Mouse (Mus musculus): ENCODE results near the gene Wdr34. TPM values are rescaled to one million over a fixed set of nuclear protein-coding genes. Genes with fewer than 3 reads are reported as not detected.
"Not testable (repeated sequence)": the region's sequence is repeated elsewhere in the genome, so short reads cannot be mapped to it uniquely, and the experiment has no call there.

Wdr34 gene
- polyA plus RNA-seq, 1 experiment from 2014 or later: 37.4 TPM

DNA sequence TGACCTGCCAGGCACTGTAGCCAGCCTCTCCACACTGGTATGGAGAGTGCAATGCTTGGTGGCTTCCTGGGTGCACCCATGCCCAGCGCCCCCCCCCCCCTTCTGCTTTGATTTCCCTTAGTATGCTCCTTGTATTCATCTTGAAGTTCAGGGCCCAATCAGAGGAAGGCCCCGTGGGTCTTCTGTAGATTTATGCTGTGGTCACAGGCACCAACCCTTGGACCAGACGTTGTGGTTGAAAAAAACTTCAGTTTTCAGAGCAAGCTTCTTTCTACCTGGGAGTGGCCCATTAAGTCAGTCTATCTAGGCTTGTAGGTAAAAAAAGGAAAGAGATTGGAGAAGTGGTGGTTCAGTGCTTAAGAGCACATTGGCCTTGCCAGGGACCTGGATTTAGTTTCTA lies 15.1 kb upstream of the Wdr34 start:
- no peak for ATAC-seq (ENCODE audit: low FRiP score, low read depth)
- peak overlapping the region; percentile 53; the same call in 1 of the 2 replicates for H3K4me3 ChIP-seq
- H3K27ac ChIP-seq: no peak overlapping the region
- no peak overlapping the region for H3K9ac ChIP-seq
- H3K27me3 ChIP-seq (replicated peaks): no peaks in the 10 kb centered on the region
- peak overlapping the region; percentile 91 for H3K4me2 ChIP-seq (replicated peaks)
- 7% methylated on average over 2 of the region's 3 CpGs for WGBS
- peaks cover 41% of the 10 kb centered on the region for H3K4me1 ChIP-seq
- H3K36me3 ChIP-seq: peaks cover 6% of the 10 kb centered on the region
- H3K9me3 ChIP-seq: no peaks in the 10 kb centered on the region

- Histone ChIP-seq H3K27me3 (replicated peaks) (no peaks in the 10 kb centered on the region), H3K4me3 (peak overlapping the region; percentile 53), H3K9ac (peak overlapping the region; percentile 65), H3K9me3 (no peaks in the 10 kb centered on the region), H3K27ac (no peak overlapping the region), H3K4me1 (peaks cover 36% of the 10 kb centered on the region), H3K36me3 (peaks cover 2% of the 10 kb centered on the region), H3K4me2 (replicated peaks) (peak overlapping the region; percentile 91)
- no peak for ATAC-seq (ENCODE audit: low FRiP score, low read depth)
- WGBS: 3% methylated on average over 8 of the region's 8 CpGs
Measured at GRCm38 (mm10) chr2:30063235-30063634, 14.6 kb upstream of the Wdr34 start.

DNA sequence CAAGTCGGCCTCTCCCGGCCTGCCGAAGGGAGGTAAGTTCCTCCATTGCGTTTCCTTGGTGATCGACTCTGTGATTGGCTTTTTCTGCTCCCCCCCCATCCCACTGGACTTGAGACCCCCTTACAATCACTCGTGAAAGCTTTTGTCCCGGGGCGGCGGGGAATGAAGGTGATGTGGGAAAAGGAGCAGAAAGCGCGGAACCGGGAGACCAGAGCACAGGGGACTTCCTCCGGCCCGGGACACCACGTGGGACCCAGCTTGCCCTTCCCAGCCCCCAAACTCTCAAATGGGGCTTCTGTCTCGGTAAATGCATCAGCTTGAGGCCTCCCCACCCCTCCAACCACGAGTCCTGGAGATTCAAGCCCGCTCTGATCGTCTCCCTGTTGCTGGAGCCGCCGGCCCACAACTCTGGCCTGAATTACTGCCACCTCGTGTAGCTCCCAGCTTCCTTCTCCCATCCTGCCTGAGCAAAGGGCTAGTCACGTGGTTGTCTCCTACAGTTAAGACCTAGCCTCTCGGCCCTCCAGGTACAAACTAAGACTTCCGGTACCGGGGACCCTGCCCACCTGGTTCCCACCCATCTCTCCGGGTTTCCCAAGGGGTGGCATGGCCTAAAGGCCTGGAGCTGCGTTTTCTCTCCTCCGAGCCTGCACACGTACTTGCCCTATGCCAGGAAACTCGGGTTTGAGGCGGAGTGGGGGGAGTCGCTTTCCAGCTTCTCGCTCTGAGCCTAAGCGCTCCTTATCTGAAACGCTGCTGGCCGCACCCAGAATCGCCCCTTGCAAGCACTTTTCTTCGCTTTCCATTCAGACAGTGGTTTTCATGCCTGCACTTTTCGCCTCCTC lies 13.8 kb upstream of the Wdr34 start:
- Histone ChIP-seq H3K27ac (peak overlapping the region; percentile 46; the same call in 1 of the 2 replicates), H3K9ac (peak overlapping the region; percentile 65), H3K27me3 (replicated peaks) (no peaks in the 10 kb centered on the region), H3K36me3 (no peaks in the 10 kb centered on the region), H3K9me3 (no peaks in the 10 kb centered on the region), H3K4me1 (peaks cover 31% of the 10 kb centered on the region), H3K4me3 (peak overlapping the region; percentile 53), H3K4me2 (replicated peaks) (peak overlapping the region; percentile 91)
- under 1% methylated on average over 40 of the region's 40 CpGs for WGBS
- ATAC-seq (ENCODE audit: low FRiP score, low read depth): no peak

GRCm38 (mm10) chr2:30061215-30062166 lies 12.8 kb upstream of the Wdr34 start:
- peak overlapping the region; percentile 91 for H3K4me2 ChIP-seq (replicated peaks)
- no peaks in the 10 kb centered on the region for H3K9me3 ChIP-seq
- H3K27me3 ChIP-seq (replicated peaks): no peaks in the 10 kb centered on the region
- peak overlapping the region; percentile 53 for H3K4me3 ChIP-seq
- peaks cover 34% of the 10 kb centered on the region for H3K4me1 ChIP-seq
- 8% methylated on average over 37 of the region's 37 CpGs for WGBS
- H3K9ac ChIP-seq: peak overlapping the region; percentile 65
- H3K27ac ChIP-seq: no peak overlapping the region
- peak; percentile 13; the same call in 1 of the 2 replicates for ATAC-seq (ENCODE audit: low FRiP score, low read depth)
- H3K36me3 ChIP-seq: no peaks in the 10 kb centered on the region

GRCm38 (mm10) chr2:30058418-30058817 lies 9.7 kb upstream of the Wdr34 start:
- H3K9ac ChIP-seq: no peak overlapping the region
- no peak for ATAC-seq (ENCODE audit: low FRiP score, low read depth)
- 27% methylated on average over 5 of the region's 5 CpGs for WGBS

GRCm38 (mm10) chr2:30057223-30057904 lies 8.7 kb upstream of the Wdr34 start, which contains the start of gene Set:
Set (plus strand) TSS chr2:30057378.
- Histone ChIP-seq H3K36me3 (no peaks in the 10 kb centered on the region), H3K27ac (no peak within 1 kb of the TSS), H3K9me3 (no peaks in the 10 kb centered on the region), H3K9ac (no peak within 1 kb of the TSS), H3K4me1 (peaks cover 11% of the 10 kb centered on the region), H3K4me3 (no peak within 1 kb of the TSS), H3K4me2 (replicated peaks) (no peak within 1 kb of the TSS), H3K27me3 (replicated peaks) (no peaks in the 10 kb centered on the region)
- no peak for ATAC-seq (ENCODE audit: low FRiP score, low read depth)
- 48% methylated on average over 12 of the region's 12 CpGs for WGBS

More at GRCm38 (mm10) chr2:30058418-30058817, 9.7 kb upstream of the Wdr34 start:
- H3K4me3 ChIP-seq: no peak overlapping the region
- no peaks in the 10 kb centered on the region for H3K27me3 ChIP-seq (replicated peaks)
- no peaks in the 10 kb centered on the region for H3K9me3 ChIP-seq
- H3K4me1 ChIP-seq: peaks cover 20% of the 10 kb centered on the region
- H3K27ac ChIP-seq: no peak overlapping the region
- no peaks in the 10 kb centered on the region for H3K36me3 ChIP-seq
- H3K4me2 ChIP-seq (replicated peaks): no peak overlapping the region

DNA sequence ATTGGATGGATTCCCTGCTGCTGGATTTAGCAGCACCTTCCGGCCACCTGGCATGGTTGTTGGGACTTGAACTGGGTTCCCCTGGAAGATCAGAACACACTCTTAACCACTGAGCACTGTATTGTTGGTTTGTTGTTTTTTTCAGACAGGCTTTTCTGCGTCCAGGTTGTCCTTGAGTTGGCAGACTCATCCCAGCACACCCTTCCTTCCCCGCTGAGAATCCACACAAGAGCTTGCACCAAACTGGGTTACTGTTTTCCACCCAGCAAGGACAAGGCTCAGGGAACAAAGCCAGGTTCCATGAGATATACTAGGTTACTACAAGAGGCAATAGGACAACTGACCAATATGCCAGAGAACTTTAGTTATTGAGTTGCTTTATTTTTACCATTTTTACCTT lies 8.1 kb upstream of the Wdr34 start:
- Histone ChIP-seq H3K4me3 (no peak overlapping the region), H3K27ac (no peak overlapping the region), H3K9me3 (no peaks in the 10 kb centered on the region), H3K9ac (no peak overlapping the region), H3K4me1 (peaks cover 10% of the 10 kb centered on the region), H3K27me3 (replicated peaks) (no peaks in the 10 kb centered on the region), H3K36me3 (no peaks in the 10 kb centered on the region), H3K4me2 (replicated peaks) (no peak overlapping the region)
- WGBS: 80% methylated on average over 3 of the region's 3 CpGs
- no peak for ATAC-seq (ENCODE audit: low FRiP score, low read depth)

- WGBS: 98% methylated on average over 3 of the region's 3 CpGs
- not testable (repeated sequence) for H3K4me2 ChIP-seq (replicated peaks); H3K9ac ChIP-seq; H3K36me3 ChIP-seq; H3K4me1 ChIP-seq; H3K27ac ChIP-seq; ATAC-seq (ENCODE audit: low FRiP score, low read depth); H3K27me3 ChIP-seq (replicated peaks); H3K9me3 ChIP-seq; H3K4me3 ChIP-seq
Measured at GRCm38 (mm10) chr2:30055310-30055709, 6.6 kb upstream of the Wdr34 start.

DNA sequence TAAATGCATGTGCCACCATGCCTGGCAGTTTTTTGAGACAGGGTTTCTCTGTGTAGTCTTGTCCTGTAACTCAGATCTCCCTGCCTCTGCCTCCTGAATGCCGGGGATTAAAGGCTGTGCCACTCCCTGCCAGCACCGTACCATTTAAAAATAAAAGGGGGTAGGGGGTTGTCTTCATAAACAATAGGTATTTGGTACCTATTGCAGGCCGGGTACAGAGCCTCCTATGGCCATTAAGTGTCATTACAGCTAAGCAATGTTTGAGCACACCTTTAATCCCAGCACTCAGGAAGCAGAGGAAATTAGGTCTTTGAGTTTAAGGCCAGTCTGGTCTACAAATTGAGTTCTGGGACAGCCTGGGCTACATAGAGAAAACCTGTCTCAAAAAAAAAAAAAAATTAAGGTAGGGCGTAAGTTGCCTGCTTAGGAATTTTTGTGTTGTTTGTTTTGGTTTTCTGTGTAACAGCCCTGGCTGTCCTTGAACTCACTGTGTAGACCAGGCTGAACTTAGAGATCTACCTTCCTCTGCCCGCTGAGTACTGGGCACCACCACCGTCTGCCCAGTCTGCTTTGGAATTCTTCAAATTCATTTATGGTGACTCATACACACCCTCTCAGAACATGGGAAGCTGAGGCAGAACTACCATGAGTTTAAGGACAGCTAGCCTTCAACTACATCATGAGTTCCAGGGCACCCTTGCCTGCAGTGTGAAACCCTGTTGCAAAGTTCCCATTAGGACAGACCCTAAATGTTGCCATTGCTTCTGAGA lies 3.5 kb upstream of the Wdr34 start:
- 45% methylated on average over 6 of the region's 6 CpGs for whole genome bisulfite sequencing

DNA sequence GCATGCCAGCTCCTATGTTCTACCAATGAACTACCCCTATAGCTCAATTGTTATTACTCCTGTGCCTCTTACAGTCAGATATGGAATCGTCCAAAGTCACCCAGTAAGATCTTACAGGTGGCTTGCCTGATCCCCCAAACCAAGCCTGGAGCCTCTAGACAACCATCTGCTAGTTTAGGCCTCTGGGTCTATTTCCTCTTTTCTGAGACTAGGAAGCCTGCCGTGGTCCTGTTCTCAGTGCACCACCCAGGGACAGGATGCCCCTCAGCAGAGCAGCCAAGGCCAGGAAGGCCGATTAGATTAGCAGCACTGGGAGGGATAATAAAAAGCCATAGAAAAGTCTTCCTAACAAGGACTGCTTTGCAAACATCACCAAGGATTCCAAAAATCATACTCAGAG lies 1.1 kb upstream of the Wdr34 start:
- peaks cover 4% of the 10 kb centered on the region; the same call in 1 of the 2 replicates for H3K4me1 ChIP-seq
- H3K27ac ChIP-seq: no peak overlapping the region
- H3K4me2 ChIP-seq (replicated peaks): no peak overlapping the region
- no peak overlapping the region for H3K4me3 ChIP-seq
- H3K36me3 ChIP-seq: peaks cover 13% of the 10 kb centered on the region
- no peaks in the 10 kb centered on the region for H3K9me3 ChIP-seq
- WGBS: 83% methylated on average over 3 of the region's 3 CpGs
- no peak for ATAC-seq (ENCODE audit: low FRiP score, low read depth)
- no peaks in the 10 kb centered on the region for H3K27me3 ChIP-seq (replicated peaks)
- no peak overlapping the region for H3K9ac ChIP-seq

More for the DNA sequence above, 3.5 kb upstream of the Wdr34 start:
- Histone ChIP-seq H3K36me3 (0 out of 2 replicates have a peak, but pooled peaks cover under 1% of the 10 kb centered on the region), H3K27ac (no peak overlapping the region), H3K4me2 (replicated peaks) (no peak overlapping the region), H3K4me3 (no peak overlapping the region), H3K9ac (no peak overlapping the region), H3K27me3 (replicated peaks) (no peaks in the 10 kb centered on the region), H3K4me1 (peaks cover 6% of the 10 kb centered on the region; the same call in 1 of the 2 replicates), H3K9me3 (no peaks in the 10 kb centered on the region)
- no peak for ATAC-seq (ENCODE audit: low FRiP score, low read depth)

GRCm38 (mm10) chr2:30048101-30048501 lies 580 bp downstream of the Wdr34 start:
- Histone ChIP-seq H3K4me2 (replicated peaks) (peak overlapping the region; percentile 69), H3K36me3 (peaks cover 16% of the 10 kb centered on the region), H3K9me3 (no peaks in the 10 kb centered on the region), H3K4me1 (peaks cover 4% of the 10 kb centered on the region; the same call in 1 of the 2 replicates), H3K9ac (peak overlapping the region; percentile 72), H3K4me3 (peak overlapping the region; percentile 65), H3K27ac (peak overlapping the region; percentile 67; the same call in 1 of the 2 replicates), H3K27me3 (replicated peaks) (no peaks in the 10 kb centered on the region)
- no peak for ATAC-seq (ENCODE audit: low FRiP score, low read depth)
- WGBS: 65% methylated on average over 11 of the region's 11 CpGs

Data from neural tube, embryonic 12.5 days (tissue).